Mouse (Mus musculus) midbrain, embryonic 16.5 days (tissue): ENCODE results near the gene Phb2. TPM values are rescaled to one million over a fixed set of nuclear protein-coding genes. Genes with fewer than 3 reads are reported as not detected.

ENCODE experiments used
- ATAC-seq: fragments of 200-750 bp; cut with Nextera tagmentation; 2 replicates; pipeline ENCODE4 v1.8.0; 2017; ENCODE audit warnings: moderate TSS enrichment
- H3K27ac ChIP-seq: fragments of 300-500 bp; sonication (generic); 2 replicates; pipeline ENCODE4 v1.5.1; 2014; ENCODE audit warnings: mild to moderate bottlenecking, low read length, mixed read lengths
- H3K27me3 ChIP-seq: fragments of 300-500 bp; sonication (generic); 2 replicates; pipeline ENCODE4 v1.6.1; 2014; ENCODE audit warnings: low read depth, low read length, mixed read lengths; ENCODE audit not compliant: control insufficient read depth, insufficient read depth
- H3K36me3 ChIP-seq: fragments of 300-500 bp; sonication (generic); 2 replicates; pipeline ENCODE4 v1.6.1; 2014; ENCODE audit warnings: mild to moderate bottlenecking, low read length, moderate library complexity, mixed read lengths; ENCODE audit not compliant: control insufficient read depth, insufficient read depth
- H3K4me1 ChIP-seq: fragments of 300-500 bp; sonication (generic); 2 replicates; pipeline ENCODE4 v1.6.1; 2014; ENCODE audit warnings: mild to moderate bottlenecking, low read length, mixed read lengths; ENCODE audit not compliant: control insufficient read depth, insufficient read depth
- H3K4me2 ChIP-seq: fragments of 300-500 bp; sonication (generic); 2 replicates; pipeline ENCODE4 v1.6.1; 2014; ENCODE audit warnings: mild to moderate bottlenecking, low read length, mixed read lengths
- H3K4me3 ChIP-seq: fragments of 300-500 bp; sonication (generic); 2 replicates; pipeline ENCODE4 v1.5.1; 2014; ENCODE audit warnings: low read depth, mild to moderate bottlenecking, low read length, moderate library complexity, mixed read lengths
- H3K9ac ChIP-seq: fragments of 300-500 bp; sonication (generic); 2 replicates; pipeline ENCODE4 v1.6.1; 2014; ENCODE audit warnings: low read depth, low read length, mixed read lengths
- H3K9me3 ChIP-seq: fragments of 300-500 bp; sonication (generic); replicated peaks from 2 replicates; pipeline ENCODE4 v1.6.1; 2014; ENCODE audit warnings: mild to moderate bottlenecking, low read length, mixed read lengths; ENCODE audit not compliant: control insufficient read depth, poor library complexity, severe bottlenecking
- WGBS: fragments of 180-500 bp; shearing (Covaris S2); extraction: QIAGEN DNeasy Blood & Tissue Kit; methylation state at CpG from one replicate; pipeline ENCODE4 v1.1.7; 2014; 5-methylcytosine and 5-hydroxymethylcytosine counted together
- microRNA counts: library from miRNA; unstranded; fragments of <30 nt; microRNA quantifications from one replicate; lab custom pipeline; 2016
- microRNA-seq: library from miRNA; unstranded; fragments of <30 nt; microRNA quantifications from one replicate; pipeline ENCODE4, GENCODE M21; 2017
- polyA plus RNA-seq: library from polyadenylated mRNA; unstranded; fragments of >200 nt; fragmentation: Nextera tagmentation; extraction: Ambion mirVana; gene quantifications from 2 replicates; pipeline ENCODE4 v1.2.1, GENCODE M21; 2015

Phb2 gene
- polyA plus RNA-seq, 1 experiment from 2014 or later, result 240 TPM

GRCm38 (mm10) chr6:124757909-124758848 lies 46.0 kb downstream of the Phb2 start:
- no peaks in the 10 kb centered on the region for H3K9me3 ChIP-seq
- H3K27me3 ChIP-seq, result no peaks in the 10 kb centered on the region
- peaks cover 37% of the 10 kb centered on the region for H3K4me1 ChIP-seq
- H3K4me2 ChIP-seq, result peak overlapping the region; percentile 78
- H3K27ac ChIP-seq, result peak overlapping the region; percentile 95
- peak overlapping the region; percentile 45 for H3K9ac ChIP-seq
- H3K4me3 ChIP-seq, result peak overlapping the region; percentile 84
- ATAC-seq, result peak; percentile 15
- 20% methylated on average over 5 of the region's 5 CpGs for WGBS
- H3K36me3 ChIP-seq, result peaks cover 4% of the 10 kb centered on the region; the same call in 1 of the 2 replicates

- Histone ChIP-seq H3K9ac (peak overlapping the region; percentile 8; the same call in 1 of the 2 replicates), H3K36me3 (peaks cover 4% of the 10 kb centered on the region; the same call in 1 of the 2 replicates), H3K9me3 (no peaks in the 10 kb centered on the region), H3K4me1 (peaks cover 30% of the 10 kb centered on the region), H3K27me3 (no peaks in the 10 kb centered on the region), H3K4me2 (peak overlapping the region; percentile 8; the same call in 1 of the 2 replicates), H3K27ac (peak overlapping the region; percentile 95), H3K4me3 (no peak overlapping the region)
- 54% methylated on average over 2 of the region's 2 CpGs for WGBS
- no peak for ATAC-seq
Measured at GRCm38 (mm10) chr6:124758849-124759232, 46.7 kb downstream of the Phb2 start.

GRCm38 (mm10) chr6:124759259-124759658 lies 47.1 kb downstream of the Phb2 start:
- no peaks in the 10 kb centered on the region for H3K27me3 ChIP-seq
- H3K4me3 ChIP-seq, result no peak overlapping the region
- 3% methylated on average over 5 of the region's 5 CpGs for WGBS
- H3K4me1 ChIP-seq, result peaks cover 26% of the 10 kb centered on the region
- no peak for ATAC-seq
- peaks cover 4% of the 10 kb centered on the region; the same call in 1 of the 2 replicates for H3K36me3 ChIP-seq
- H3K4me2 ChIP-seq, result no peak overlapping the region
- H3K27ac ChIP-seq, result peak overlapping the region; percentile 95
- no peak overlapping the region for H3K9ac ChIP-seq
- H3K9me3 ChIP-seq, result no peaks in the 10 kb centered on the region

- Histone ChIP-seq H3K4me1 (peaks cover 18% of the 10 kb centered on the region), H3K9ac (no peak overlapping the region), H3K9me3 (no peaks in the 10 kb centered on the region), H3K4me2 (no peak overlapping the region), H3K36me3 (peaks cover 4% of the 10 kb centered on the region; the same call in 1 of the 2 replicates), H3K27ac (no peak overlapping the region), H3K27me3 (no peaks in the 10 kb centered on the region), H3K4me3 (no peak overlapping the region)
- WGBS, result 86% methylated on average over 7 of the region's 7 CpGs
- ATAC-seq, result no peak
Measured at GRCm38 (mm10) chr6:124765951-124766350, 53.8 kb downstream of the Phb2 start.

MicroRNA genes within 50 kb of the gene (microRNA counts, 519-probe panel; counts per million panel counts)
- 1,550 counts per million, percentile 29 among the panel's probes with 10 or more counts for microRNA mmu-miR-141 (lab: Ali Mortazavi, UCI)
- 1,838 counts per million, percentile 39 among the panel's probes with 10 or more counts for microRNA mmu-miR-200c (lab: Ali Mortazavi, UCI)

Small RNAs within 50 kb of the gene (microRNA-seq; reads per million reads assigned to microRNA genes)
- gene Mir141 (18.8 reads per million, percentile 36 among the genes with 10 or more reads in this experiment), gene Mir200c (94.8 reads per million, percentile 53 among the genes with 10 or more reads in this experiment)

Other genes starting within 250 kb of the Phb2 start
- gene Clstn3, start 247.5 kb upstream of the Phb2 start, polyA plus RNA-seq, result 151 and 183 TPM in 2 replicates
- 0.29 and 0.36 TPM in 2 replicates for gene C1rl, start 219.2 kb upstream of the Phb2 start, polyA plus RNA-seq
- 0.31 and 0.36 TPM in 2 replicates for gene C1ra, start 199.9 kb upstream of the Phb2 start, polyA plus RNA-seq
- gene C1s1, start 170.0 kb upstream of the Phb2 start, polyA plus RNA-seq, result 0.73 and 0.89 TPM in 2 replicates
- not detected in 2 replicates for gene C1rb, start 142.0 kb upstream of the Phb2 start, polyA plus RNA-seq
- gene C1s2, start 76.3 kb upstream of the Phb2 start, polyA plus RNA-seq, result 0.21 and 0.26 TPM in 2 replicates
- 40.5 and 43.8 TPM in 2 replicates for gene Lpcat3, start 49.3 kb upstream of the Phb2 start, polyA plus RNA-seq
- gene Emg1, start 158 bp upstream of the Phb2 start, polyA plus RNA-seq, result 95.3 and 101 TPM in 2 replicates
- gene Ptpn6, start 26.4 kb downstream of the Phb2 start, polyA plus RNA-seq, result 2.4 and 4.0 TPM in 2 replicates
- 665 and 679 TPM in 2 replicates for gene Grcc10, start 29.0 kb downstream of the Phb2 start, polyA plus RNA-seq
- gene Gm45234, start 43.7 kb downstream of the Phb2 start, polyA plus RNA-seq, result not detected in 2 replicates
- gene Atn1, start 44.2 kb downstream of the Phb2 start, polyA plus RNA-seq, result 28.9 and 29.3 TPM in 2 replicates
- gene Eno2, start 57.3 kb downstream of the Phb2 start, polyA plus RNA-seq, result 94.4 and 138 TPM in 2 replicates
- gene Lrrc23, start 67.4 kb downstream of the Phb2 start, polyA plus RNA-seq, result 5.7 and 6.3 TPM in 2 replicates
- gene Spsb2, start 96.3 kb downstream of the Phb2 start, polyA plus RNA-seq, result 9.6 and 10.1 TPM in 2 replicates
- 415 and 461 TPM in 2 replicates for gene Tpi1, start 102.0 kb downstream of the Phb2 start, polyA plus RNA-seq
- 220 and 223 TPM in 2 replicates for gene Usp5, start 117.1 kb downstream of the Phb2 start, polyA plus RNA-seq
- gene Cdca3, start 117.2 kb downstream of the Phb2 start, polyA plus RNA-seq, result 18.2 and 19.5 TPM in 2 replicates
- 2.3 and 2.4 TPM in 2 replicates for gene Gnb3, start 127.9 kb downstream of the Phb2 start, polyA plus RNA-seq
- 13.4 and 15.4 TPM in 2 replicates for gene P3h3, start 145.4 kb downstream of the Phb2 start, polyA plus RNA-seq
- 36.6 and 40.0 TPM in 2 replicates for gene Gpr162, start 151.6 kb downstream of the Phb2 start, polyA plus RNA-seq
- 0.11 TPM in 1 of 2 replicates, not detected in the other for gene Cd4, start 175.9 kb downstream of the Phb2 start, polyA plus RNA-seq
- gene Lag3, start 199.4 kb downstream of the Phb2 start, polyA plus RNA-seq, result 2.5 and 3.9 TPM in 2 replicates
- gene Ptms, start 207.8 kb downstream of the Phb2 start, polyA plus RNA-seq, result 700 and 743 TPM in 2 replicates
- 543 and 556 TPM in 2 replicates for gene Mlf2, start 219.1 kb downstream of the Phb2 start, polyA plus RNA-seq